Mouse (Mus musculus) cerebellum, adult 11-12 months (tissue): ENCODE measurements around the gene Cln3.
A peak's percentile ranks its signal among the peaks of the same experiment; 100 is the strongest.

Experiments used
- DNase-seq: peaks from one replicate; pipeline ENCODE4 v3.0.0; 2022

The Cln3 gene

DNA sequence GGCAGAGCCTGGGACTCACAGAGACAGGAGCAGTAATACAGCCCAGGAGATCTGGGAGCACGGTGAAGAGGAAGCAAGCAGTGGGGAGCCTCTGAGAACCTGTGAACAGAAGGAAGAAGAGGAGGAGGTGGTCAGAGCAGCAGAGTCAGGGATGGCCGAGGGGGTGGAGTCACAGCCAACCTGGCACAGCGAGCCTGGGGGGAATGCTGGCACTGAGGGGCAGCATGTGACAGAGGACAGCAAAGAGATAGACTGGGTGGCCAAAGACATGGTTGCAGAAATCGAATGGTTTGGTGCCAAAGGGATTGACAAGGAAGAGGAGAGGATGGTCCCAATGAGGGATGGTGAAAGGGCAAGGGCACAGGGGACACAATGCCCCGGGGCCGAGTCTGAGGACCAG, at the start of gene Cln3:
Cln3 (minus strand) TSS at position 101 of the 400 bp plus-strand sequence.
- no peak for DNase-seq

DNA sequence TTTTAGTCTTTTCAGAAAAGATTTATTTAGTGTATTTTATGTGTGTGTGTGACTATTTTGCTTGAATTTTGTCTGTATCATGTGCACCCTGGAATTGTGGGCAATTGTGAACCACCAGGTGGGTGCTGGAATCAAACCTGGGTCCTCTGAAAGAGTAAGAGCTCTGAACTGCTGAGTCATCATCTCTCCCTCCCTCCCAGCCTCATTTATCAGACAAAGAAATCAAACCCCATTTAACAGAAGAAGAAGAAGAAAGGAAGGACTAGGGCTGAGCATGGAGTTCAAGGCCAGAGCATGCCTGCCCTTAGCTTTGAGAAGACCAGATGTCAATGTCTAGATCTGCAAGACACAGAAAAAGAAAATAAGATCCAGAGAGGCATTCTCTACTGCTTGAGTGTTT, 49.8 kb upstream of the Cln3 start:
- no peak for DNase-seq

- DNase-seq: no peak
These were observed 46.9 kb upstream of the Cln3 start for GRCm38 (mm10) chr7:126632478-126632877.

DNA sequence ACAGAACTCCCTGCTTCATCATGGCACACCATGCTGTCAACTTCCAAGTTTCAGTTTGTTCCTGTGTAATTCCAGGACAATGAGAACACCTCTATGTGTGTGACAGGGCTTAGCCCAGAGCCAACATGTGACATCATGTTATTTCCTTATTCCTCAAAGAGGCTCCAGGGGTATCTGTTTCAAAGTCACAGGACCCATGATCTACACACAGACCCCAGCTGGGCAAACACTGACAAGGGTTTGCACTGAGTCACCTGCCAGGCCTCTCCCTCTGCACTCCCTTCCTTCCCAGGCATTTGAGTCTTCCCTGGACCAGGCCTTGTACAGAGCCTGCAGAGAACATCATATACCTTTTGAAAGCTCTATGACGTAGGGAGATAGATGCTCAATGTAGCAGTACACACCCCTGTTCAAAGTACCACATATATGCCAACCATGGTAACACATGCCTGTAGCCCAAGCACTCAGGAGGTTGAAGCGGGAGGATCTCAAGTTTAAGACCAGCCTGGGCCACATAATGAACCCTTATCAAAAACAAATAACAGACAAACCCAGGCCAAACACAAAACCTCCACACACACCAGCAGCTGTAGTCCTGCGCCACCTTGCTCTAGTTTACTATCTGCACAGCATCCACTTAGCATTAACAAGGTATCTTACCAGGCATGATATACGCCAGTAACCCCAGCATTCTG, 45.4 kb upstream of the Cln3 start, which contains the start of gene Nupr1:
Nupr1 (minus strand) TSS at position 38 of the 695 bp plus-strand sequence.
- no peak for DNase-seq

DNA sequence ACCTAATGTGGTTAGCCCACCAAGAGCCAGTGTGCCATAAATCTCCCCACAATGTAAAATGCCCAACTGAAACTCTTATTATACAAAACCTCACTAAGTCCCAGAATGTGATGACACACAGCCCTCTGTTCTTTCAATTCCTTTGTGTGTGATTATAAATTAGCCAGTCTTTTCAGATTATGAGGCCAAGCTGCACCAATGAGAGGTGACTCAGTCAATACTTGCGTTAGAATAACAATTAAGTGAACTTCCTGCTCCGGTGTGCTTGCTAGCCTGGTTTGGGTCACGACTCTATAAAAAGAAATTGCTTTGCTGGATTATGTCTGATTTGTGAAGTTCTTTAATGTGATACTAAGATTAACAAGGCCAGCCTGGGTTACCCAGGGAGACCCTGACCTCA, 44.3 kb upstream of the Cln3 start:
- DNase-seq: no peak

- no peak for DNase-seq
These were observed 42.5 kb upstream of the Cln3 start for GRCm38 (mm10) chr7:126628111-126628510.

DNA sequence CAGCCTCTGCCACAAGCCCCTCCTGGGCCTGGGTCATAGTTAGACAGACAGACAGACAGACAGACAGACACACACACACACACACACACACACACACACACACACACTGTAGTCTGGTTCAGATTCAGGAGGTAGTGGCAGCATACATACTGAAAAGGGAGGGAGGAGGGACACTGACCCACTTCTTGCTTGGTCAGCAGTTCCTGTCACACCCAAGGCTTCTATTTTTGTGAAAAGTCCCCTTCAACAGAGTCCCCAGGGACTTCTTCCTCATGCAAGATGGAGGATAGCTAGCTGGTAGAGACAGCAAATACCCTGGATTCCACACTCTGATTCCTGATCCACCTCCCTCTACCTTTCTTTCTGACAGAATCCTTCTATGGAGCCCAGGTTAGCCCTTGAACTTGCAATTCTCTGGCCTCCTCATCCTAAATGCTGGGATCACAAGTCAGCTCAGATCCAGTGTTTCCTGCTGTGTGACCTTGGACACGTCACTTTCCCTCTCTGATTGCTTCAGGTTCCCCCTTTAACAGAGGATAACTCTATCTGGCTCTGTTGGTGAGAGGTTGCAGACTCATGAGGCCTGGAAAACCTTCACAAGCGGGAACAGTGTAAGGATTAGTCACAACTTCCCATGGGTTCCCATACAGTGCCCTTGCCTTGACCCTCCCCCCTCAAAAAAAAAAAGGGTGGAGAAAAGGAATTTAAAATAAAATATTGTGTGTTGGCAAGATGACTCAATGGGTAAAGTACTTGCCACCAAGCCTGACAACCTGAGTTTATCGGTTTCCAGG, 40.4 kb upstream of the Cln3 start:
- no peak for DNase-seq

DNA sequence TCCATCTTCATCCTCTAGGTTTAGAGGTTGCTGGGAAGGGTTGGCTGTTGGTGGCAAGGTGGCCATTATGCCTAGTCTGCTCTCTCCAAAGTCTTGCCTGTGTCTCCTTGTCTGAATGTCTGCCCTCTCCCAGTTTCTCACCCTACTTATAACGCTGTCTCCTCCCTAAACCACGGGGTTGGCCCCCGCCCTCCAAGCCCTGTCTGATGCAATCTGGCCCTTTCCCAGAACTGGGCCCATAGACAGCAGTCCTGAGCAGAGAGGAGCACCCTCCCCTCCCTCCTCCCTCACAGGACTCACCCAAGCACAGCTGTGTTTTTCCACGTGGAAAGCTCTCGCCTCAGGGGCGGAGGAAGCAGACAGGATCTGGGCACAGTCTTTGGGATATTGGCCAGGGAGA, 39.8 kb upstream of the Cln3 start:
- DNase-seq: peak; percentile 3

- no peak for DNase-seq
These were observed 39.2 kb upstream of the Cln3 start for GRCm38 (mm10) chr7:126624774-126625173.

DNA sequence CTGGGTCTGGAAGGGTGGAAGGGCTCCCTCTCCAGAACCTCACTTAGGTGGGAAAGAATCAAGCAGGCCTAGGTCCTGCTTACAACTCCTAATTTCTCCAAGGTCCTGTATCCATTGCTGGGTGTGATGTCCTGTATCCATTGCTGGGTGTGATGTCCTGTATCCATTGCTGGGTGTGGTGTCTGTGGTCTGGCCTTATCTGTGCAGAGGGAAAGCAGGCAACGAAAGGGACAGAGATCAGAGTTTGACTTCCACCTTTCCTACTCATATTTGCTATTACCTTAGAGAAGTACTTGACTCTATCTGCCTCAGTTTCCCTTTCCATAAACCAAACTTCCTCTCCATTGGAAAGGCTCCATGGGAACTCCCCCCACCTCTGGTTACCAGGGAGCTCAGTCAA, 37.8 kb upstream of the Cln3 start:
- no peak for DNase-seq

DNA sequence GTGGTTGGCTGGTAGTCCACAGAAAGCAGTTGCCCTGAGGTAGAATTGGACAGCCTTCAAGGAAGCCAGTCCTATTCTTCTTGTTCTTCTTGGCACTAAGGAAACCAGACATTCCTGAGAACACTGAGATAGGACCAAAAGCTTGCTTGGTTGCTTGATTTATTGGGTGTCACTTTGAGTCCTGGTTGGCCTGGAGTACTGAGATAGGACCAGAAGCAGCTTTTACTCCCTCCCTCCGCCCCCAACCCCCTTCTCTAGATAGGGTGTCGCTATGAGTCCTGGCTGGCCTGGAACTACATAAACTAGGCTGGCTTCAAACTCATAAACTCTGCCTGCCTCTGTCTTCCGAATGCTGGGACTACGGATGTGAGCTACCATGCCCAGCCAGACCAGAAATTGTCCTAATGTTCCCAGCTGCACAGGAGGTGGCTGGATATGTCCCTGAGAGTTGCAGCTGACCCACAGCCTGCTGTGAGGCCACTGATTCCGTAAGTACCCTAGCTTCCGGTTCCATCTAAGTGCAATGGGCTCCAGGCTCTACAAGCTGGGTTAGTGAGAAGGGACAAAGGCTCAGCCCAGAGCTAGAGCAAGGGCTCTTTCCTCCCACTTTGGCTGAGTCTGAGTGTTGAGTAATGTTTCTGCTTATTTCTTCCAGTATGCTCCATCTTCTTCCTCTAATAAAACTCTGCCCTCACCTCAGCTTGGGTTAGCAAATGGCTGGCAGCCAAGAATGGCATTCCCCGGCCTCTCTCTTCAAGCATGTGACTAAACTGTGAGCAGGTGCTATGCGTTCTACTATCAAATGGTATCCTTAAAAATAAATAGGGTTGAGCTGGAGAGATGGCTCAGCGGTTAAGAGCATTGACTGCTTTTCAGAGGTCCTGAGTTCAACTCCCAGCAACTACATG, 36.1 kb upstream of the Cln3 start:
- no peak for DNase-seq

DNA sequence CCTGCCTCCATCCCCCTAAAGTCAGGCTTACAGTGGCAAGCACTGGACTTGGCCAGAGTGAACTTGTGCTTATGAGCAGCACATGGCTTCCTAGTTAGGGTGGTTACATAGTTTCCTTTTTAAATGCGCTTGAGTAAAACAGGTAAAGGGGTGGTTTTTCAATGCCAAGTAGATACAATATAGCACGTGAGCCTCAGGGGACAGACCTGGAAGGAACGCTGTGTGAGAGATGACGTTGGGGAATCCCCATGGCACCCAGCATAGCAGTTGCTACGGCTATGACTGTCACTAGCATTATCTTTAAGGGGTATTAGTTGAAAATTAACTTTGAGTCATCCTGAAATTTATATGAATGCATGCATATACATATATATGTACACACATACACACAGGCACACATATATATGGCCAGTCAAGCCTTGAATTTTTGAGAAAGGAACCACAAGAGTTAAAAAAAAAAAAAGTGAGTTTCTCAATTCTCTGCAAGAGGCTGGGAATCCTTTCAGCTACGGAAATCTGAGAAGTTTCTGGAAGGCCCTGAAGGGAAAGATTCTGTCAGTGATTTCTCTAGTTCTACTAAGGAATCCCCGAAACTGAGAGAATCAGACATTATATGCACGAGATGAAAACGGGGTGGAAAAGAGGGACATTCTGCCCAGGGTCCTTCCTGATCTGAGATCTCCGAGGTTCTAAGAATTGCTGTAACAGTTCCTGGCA, 34.1 kb upstream of the Cln3 start:
- DNase-seq: no peak

DNA sequence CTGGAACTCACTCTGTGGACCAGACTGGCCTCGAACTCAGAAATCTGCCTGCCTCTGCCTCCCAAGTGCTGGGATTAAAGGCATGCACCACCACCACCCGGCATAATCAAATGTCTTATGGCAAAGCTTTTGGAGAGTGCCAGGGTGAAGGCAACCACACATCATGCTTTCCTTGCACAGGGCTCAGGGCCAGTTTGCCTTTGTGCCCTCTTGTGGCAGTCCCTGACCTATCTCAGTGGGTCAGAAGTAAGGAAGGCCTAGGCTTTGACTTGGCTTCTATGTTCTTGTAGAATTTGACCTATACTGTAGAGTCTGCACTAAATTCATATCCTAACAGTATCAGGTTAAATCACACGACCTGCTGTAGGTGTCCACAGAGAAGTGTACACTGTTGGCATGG, 31.1 kb upstream of the Cln3 start:
- no peak for DNase-seq

- DNase-seq: no peak
These were observed 27.1 kb upstream of the Cln3 start for GRCm38 (mm10) chr7:126612736-126613135.

GRCm38 (mm10) chr7:126607796-126608195, 22.2 kb upstream of the Cln3 start:
- no peak for DNase-seq

DNA sequence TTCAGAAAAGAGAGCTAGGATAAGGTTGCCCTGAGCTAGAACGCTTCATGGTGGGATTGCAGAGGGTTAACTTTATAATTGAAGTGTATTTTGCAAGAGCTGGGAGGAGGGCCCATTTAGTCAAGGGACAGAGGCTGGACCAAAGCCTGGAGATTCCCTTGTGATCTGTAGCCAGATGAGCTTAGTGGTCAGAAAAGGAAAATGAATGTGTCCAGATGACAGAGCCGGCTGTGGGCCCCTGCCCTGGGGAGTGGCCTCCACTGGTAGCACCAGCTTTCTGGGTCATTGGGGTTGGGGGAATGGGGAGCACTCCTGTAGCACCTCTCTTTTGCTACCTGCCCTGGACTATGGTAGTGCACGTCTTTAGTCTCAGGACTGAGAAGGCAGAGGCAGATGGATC, 21.4 kb upstream of the Cln3 start:
- DNase-seq: no peak

DNA sequence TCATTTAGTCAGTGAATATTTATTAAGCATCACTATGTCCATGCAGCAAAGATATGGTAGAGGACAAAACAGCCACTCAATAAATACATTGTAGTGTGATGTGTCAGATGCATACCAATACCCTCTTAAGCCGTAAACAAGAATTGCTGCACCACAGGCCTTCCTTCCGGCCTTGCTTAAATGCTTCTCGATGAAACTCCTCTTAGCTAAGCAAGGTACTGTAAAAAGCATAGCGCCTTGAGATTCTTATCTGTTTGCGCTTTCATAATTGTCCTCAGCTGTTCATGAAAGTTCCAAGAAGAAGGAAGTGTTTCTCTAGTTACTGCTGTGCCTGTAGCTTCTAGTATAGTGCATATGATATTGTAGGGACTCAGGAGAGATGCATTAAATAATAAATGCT, 21.0 kb upstream of the Cln3 start:
- DNase-seq: no peak

- DNase-seq: no peak
These were observed 17.0 kb upstream of the Cln3 start for GRCm38 (mm10) chr7:126602650-126603049.

- DNase-seq: no peak
These were observed 16.3 kb upstream of the Cln3 start for GRCm38 (mm10) chr7:126601896-126602295.

DNA sequence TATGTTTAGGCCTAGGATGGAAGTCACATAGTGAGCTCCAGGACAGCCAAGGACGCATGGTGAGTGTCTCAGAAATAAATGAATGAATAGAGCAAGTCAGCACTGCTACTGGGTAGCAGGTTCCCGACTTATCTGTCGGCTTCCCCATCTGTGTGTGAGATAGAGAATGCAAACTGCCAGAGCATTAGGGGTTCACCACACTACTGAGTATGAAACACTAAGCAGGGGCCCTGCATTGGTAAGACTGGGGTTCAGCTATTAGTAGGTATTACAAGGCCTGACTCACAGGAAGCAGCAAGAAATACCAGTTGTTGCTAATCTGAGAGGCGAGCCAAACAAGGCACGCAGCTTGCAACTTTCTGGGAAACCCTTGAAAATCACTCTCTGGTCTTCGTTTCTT, 13.3 kb upstream of the Cln3 start:
- DNase-seq: no peak

DNA sequence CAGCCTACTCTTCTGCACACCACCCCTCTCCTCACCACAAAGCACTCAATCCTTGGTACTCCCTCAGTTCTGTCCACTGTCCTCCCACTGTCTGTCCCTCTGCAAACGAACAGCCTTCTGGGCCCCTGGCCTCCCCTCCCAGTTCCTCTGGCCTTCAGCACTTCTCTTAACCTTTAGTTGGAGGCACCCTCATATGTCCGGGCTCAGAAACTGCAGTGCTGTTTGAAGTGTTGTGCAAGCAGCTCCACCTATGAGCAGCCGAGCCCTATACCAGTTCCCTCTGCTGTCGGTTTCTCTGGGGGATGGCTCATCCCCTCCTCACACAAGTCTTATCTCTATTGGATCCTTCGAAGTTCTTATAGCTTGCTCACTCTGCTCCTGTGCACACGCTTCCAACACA, 10.8 kb upstream of the Cln3 start:
- DNase-seq: no peak

DNA sequence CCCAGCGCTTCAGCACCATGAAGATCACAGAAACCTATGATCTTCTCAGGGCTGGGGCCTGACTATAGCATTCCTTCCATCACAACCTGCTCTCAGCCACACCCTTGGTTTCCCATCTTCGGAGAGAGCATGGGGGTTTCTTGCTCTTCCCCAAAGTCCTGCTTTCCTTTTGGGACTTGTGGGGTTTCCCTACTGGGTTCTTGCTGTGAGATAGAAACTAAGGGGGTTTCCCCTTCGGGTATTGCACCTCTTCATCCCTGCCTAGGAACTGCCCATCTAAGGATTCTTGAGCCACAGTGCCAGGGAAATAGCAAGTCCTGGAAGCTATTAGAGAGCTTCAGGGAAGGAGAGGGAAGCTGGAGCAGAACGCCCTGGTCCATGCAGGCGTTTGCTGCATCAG, 10.3 kb upstream of the Cln3 start:
- no peak for DNase-seq
